Mouse (Mus musculus) small intestine, adult 2 months (tissue): ENCODE results near the gene Thap4.

ENCODE experiments used
- CTCF ChIP-seq: fragments of 200-500 bp; IDR thresholded peaks from 2 replicates; pipeline ENCODE4 v1.5.1; 2012; ENCODE audit warnings: low read depth, mild to moderate bottlenecking, control low read depth, inconsistent platforms, low read length, moderate library complexity, mixed read lengths; ENCODE audit not compliant: insufficient replicate concordance, insufficient read length; ENCODE audit errors: extremely low read depth
- POLR2A ChIP-seq: fragments of 200-500 bp; IDR thresholded peaks from 2 replicates; pipeline ENCODE4 v1.6.1; 2012; ENCODE audit warnings: low read depth, mild to moderate bottlenecking, control low read depth, inconsistent platforms, low read length, moderate library complexity

GRCm38 (mm10) chr1:93786912-93787311, 32.2 kb upstream of the Thap4 start:
- TF ChIP-seq CTCF (no peak), POLR2A (no peak)
